Mouse (Mus musculus): ENCODE data around the gene Bsnd. TPM values are rescaled to one million over a fixed set of nuclear protein-coding genes. Genes with fewer than 3 reads are reported as not detected.

Gene Bsnd
- not detected for polyA plus RNA-seq (2015; fragmentation: Illumina TruSeq; extraction: RNeasy Lipid Tissue Mini Kit (QIAGEN cat#74804); ENCODE audit: low read depth, low replicate concordance)

GRCm38 (mm10) chr4:106492116-106492515, at the start of gene Bsnd:
TSS of gene Bsnd (minus strand) at chr4:106492283.

Other genes with a start within 250 kb of the Bsnd start
- 22.6 TPM for gene Usp24, start 176.1 kb downstream of the Bsnd start, polyA plus RNA-seq (2015; fragmentation: Illumina TruSeq; extraction: RNeasy Lipid Tissue Mini Kit (QIAGEN cat#74804); ENCODE audit: low read depth, low replicate concordance)
- 1.5 TPM for gene Pcsk9, start 28.0 kb downstream of the Bsnd start, polyA plus RNA-seq (2015; fragmentation: Illumina TruSeq; extraction: RNeasy Lipid Tissue Mini Kit (QIAGEN cat#74804); ENCODE audit: low read depth, low replicate concordance)
- gene Dhcr24, start 68.8 kb upstream of the Bsnd start, polyA plus RNA-seq (2015; fragmentation: Illumina TruSeq; extraction: RNeasy Lipid Tissue Mini Kit (QIAGEN cat#74804); ENCODE audit: low read depth, low replicate concordance), result 60.0 TPM
- gene Lexm, start 125.0 kb upstream of the Bsnd start, polyA plus RNA-seq (2015; fragmentation: Illumina TruSeq; extraction: RNeasy Lipid Tissue Mini Kit (QIAGEN cat#74804); ENCODE audit: low read depth, low replicate concordance), result 0.48 TPM
- 1.2 TPM for gene Ttc22, start 130.1 kb upstream of the Bsnd start, polyA plus RNA-seq (2015; fragmentation: Illumina TruSeq; extraction: RNeasy Lipid Tissue Mini Kit (QIAGEN cat#74804); ENCODE audit: low read depth, low replicate concordance)
- gene Pars2, start 158.8 kb upstream of the Bsnd start, polyA plus RNA-seq (2015; fragmentation: Illumina TruSeq; extraction: RNeasy Lipid Tissue Mini Kit (QIAGEN cat#74804); ENCODE audit: low read depth, low replicate concordance), result 9.3 TPM
- 80.4 TPM for gene Ttc4, start 186.7 kb upstream of the Bsnd start, polyA plus RNA-seq (2015; fragmentation: Illumina TruSeq; extraction: RNeasy Lipid Tissue Mini Kit (QIAGEN cat#74804); ENCODE audit: low read depth, low replicate concordance)
- gene Mroh7, start 238.6 kb upstream of the Bsnd start, polyA plus RNA-seq (2015; fragmentation: Illumina TruSeq; extraction: RNeasy Lipid Tissue Mini Kit (QIAGEN cat#74804); ENCODE audit: low read depth, low replicate concordance), result 5.3 TPM
- gene Fam151a, start 241.6 kb upstream of the Bsnd start, polyA plus RNA-seq (2015; fragmentation: Illumina TruSeq; extraction: RNeasy Lipid Tissue Mini Kit (QIAGEN cat#74804); ENCODE audit: low read depth, low replicate concordance), result not detected

Measured in brain, adult 10 weeks (tissue).